Mouse (Mus musculus) bone marrow, adult 2 months (tissue): Measurements from ENCODE around the gene Orc5.

Experiments used
- CTCF ChIP-seq: fragments of 200-500 bp; IDR thresholded peaks from 2 replicates; pipeline ENCODE4 v1.5.1; 2011; ENCODE audit warnings: low read length, control low read depth; ENCODE audit not compliant: control insufficient read depth, insufficient read depth
- POLR2A ChIP-seq: fragments of 200-500 bp; IDR thresholded peaks from 2 replicates; pipeline ENCODE4 v1.6.1; 2011; ENCODE audit warnings: low read depth, mild to moderate bottlenecking, control low read depth, low read length, borderline replicate concordance; ENCODE audit not compliant: control insufficient read depth

GRCm38 (mm10) chr5:22489091-22489490 is 61.1 kb downstream of the Orc5 start:
- TF ChIP-seq POLR2A (no peak), CTCF (peak; percentile 20; the same call in 1 of the 2 replicates)
